Mouse (Mus musculus) left cerebral cortex, postnatal 10 days (tissue): ENCODE results near the gene Sema4b. TPM values are rescaled to one million over a fixed set of nuclear protein-coding genes. Genes with fewer than 3 reads are reported as not detected.
A peak's percentile ranks its signal among the peaks of the same experiment; 100 is the strongest.

Experiments
- DNase-seq, 2 experiments: peaks; one replicate each; pipeline ENCODE4 v3.0.0; 2021 to 2022; ENCODE audit warnings: low spot score in 2 of 2, mixed read lengths in 1 of 2; ENCODE audit errors: extremely low spot score in 1 of 2
- intact Hi-C: fragments of 180-260 bp; cut with DNase I; formaldehyde crosslinking; loops from one replicate; pipeline ENCODE4 v1.15.1; 2025
- total RNA-seq, 2 experiments: library from RNA; stranded (reverse); gene quantifications; 2 replicates each; pipeline ENCODE4 v1.2.3; 2021

Gene Sema4b
- total RNA-seq, 2 experiments from 2014 or later: 23.5 to 23.7 TPM

DNA sequence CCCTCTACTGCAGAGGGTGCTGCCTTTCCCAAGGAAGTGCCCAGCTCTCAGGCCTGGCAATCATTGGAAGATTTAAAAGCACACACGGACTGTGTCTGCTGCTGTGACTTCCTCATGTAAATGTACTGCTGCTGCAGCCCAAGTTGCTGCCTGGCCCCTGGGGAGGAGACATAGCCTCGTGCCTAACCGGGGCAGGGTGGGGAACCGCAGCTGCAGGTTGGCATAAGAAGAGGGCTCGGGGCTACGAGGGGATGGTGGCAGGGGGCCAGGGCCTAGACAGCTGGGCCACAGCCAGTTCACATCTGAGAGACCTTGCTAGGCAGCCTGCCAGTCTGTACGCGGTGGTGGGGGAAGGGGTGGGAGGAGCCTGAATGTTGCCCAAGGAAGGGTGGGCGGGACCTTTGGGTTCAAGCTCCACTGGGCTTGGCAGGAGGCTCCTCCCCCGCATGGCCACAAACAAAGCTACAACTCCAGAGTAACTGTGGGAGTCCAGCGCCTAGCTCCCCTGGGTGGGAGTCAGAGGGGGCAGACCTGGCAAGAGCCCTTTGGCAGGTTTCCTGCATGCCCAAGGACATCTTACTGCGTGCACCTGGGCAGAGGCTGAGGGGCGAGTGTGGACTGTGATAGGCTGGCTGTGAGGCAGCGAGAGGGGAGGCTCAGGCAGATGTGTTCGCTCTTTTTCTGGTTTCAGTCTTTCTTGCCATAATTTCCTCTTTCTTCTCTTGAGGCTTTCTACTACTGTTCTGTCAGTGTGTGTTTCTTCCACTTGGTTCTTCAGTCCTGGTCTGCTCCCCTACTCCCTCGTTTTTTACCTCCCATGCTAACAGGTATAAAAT is 5.8 kb downstream of the Sema4b start:
- DNase-seq: peak; percentile 79 to 87
- intact Hi-C loops: no loop called here

DNA sequence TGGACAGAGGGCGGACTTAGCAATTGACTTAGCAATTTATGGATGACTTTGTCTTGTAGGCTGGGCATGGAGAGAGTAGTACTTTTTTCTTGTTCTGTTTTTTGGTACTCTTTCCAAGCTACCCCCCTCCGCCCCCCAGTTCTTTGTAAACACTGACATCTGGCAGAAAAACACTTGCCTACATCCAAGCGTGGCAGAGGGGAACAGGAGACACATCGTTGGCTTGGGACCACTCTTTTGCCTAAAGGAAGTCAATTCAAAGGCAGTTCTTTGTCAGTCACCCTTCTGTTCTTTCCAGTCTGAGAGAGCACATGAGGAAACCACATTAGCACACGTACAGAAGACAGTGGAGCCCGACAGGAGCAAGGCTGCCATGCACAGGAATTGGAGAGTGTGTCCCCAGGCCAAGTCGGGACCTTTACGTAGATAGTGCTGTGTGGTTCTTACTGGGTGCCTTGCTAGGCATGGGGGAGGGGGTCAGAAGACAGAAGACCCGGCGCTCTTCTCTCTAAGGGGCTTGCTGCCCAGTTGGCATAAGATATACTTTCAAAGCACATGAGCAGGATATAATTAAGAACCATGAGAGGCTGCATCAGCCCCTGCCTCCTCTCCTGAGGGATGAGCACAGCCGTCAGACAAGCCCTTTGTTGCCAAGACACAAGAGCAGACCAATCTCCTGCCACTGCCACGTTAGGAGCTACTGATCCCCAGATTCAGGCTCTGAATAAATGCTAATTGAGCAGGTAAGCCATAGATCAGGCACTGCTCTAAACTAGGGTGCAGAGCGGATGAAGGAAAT is 7.5 kb downstream of the Sema4b start:
- intact Hi-C loops: no loop called here
- no peak for DNase-seq

DNA sequence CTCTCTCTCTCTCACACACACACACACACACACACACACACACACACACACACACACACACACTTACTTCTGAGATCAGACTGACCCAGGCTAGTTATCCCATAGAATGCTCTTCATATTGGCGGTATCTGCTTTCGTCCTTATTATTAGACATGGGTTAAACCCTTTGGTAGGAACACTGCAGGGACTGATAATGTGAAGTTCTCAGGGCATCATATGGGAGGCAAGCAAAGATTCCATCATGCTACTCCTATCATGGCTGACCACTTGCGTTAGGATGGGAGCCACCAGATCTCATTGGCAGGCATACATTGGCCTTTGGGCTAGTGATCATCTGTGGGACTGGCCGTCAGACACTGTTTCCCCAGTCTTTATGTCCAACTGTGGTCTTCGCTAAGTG is 8.5 kb downstream of the Sema4b start:
- DNase-seq: no peak
- intact Hi-C loops: no loop called here

DNA sequence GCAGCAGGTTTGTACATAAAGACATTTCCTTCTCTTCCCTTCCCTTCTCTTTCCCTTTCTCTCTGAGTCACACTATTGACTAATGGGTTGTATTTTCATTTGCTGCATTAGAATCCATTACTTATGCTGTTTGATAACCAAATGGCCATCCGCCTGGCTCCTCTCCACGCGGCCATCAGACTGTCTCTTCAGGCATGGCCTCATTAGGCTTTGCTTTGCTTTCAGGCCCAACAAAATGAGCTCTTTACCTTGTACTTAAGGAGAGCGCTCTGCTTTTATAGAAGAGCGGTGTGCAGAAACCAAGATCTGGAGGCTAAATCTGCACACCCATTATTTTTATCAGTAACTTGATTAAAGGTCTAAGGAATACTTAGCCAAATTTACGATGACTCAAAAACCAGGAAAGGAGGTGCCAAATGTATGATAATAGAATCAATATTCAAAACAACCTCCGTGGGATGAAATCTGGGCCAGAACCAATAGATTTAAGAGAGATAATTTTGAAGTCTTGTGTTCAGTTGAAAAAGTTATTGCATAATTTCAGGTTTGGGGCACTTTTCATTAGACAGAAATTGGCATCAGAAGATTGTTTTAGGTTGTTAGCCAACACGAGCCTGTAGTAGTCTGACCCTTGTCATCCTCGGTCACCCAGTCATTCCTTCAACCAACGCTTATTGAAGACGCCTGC is 9.1 kb downstream of the Sema4b start:
- intact Hi-C loops: no loop called here
- DNase-seq: no peak

DNA sequence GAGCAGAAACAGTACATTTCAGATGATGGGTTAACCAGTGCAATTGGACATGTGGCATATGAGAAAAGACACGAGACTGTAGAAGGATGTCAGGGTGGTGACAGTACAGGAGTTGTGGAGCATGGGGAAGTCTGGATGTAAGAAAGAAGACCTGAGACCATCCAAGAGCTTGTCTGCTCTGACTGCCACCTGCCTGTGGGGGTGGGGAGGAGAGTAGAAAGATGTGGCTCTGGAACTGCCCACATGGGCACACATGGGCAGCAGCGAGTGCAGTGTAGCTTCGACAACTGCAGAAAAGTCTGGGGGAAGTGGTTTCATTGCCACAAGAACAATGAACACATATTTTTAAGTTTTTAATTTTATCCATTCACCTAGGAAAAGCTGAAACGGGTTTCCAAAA is 10.7 kb downstream of the Sema4b start:
- intact Hi-C loops: no loop called here
- DNase-seq: no peak

DNA sequence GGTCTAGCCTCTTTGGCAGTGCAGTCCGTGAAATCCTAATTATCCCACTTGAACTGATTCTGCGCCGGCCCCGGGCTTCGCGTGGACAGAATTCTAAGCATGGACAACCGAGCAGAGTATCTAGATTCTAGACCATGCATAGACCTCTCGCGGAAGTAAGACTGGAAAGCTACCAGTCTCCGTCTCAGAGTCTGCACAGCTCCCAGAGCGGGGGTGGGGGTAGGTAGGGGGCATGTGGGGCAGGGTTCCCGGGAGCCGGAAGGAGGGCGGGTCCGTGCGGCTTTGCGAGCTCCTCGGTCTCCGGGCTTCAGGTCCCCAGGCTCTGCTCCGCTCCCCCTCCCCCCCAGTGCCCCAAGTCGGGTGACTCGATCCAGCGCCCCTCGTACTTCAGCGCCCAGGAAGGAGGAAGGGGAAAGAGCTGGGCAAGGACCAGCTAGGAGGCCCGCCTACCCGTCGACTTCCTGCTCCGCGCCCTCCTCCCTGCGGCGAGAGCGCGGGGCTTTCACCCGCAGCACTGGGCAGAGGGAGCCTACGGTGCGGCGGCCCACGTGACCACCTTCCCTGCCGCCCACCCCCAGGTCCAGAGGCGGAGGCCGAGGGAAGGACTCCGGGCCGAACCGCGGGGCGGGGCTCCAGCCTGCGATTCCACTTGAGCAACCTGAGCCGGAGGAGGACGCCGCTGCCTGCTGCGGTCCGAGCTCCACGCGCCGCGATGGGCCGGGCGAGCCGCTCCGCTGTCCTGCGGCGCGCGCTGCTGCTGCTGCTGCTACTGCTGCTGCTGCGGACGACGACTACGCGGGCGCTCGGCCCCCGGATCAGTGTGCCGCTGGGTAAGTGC is 11.5 kb downstream of the Sema4b start:
- peak; percentile 65 to 89 for DNase-seq
- intact Hi-C loops: no loop called here

DNA sequence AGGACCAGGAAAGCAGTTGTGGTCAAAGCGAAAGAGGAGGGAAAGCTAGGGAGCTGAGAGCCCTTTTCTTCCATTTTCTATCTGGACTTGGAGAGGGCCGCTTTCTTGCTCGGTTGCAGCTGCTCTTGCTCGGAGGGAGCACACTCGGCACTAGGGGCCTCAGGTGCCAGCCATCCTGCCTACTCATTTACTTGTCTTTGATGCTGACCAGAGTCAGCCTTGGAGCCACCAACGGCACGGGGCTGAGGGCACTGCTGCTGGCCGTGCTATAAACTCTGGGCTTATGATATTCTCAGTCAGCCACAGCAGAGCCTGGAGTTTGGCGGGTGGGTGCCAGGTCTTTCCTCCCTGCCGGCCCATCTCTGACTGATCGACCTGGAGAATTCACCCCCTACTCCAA is 12.2 kb downstream of the Sema4b start:
- DNase-seq: no peak
- intact Hi-C loops: no loop called here

DNA sequence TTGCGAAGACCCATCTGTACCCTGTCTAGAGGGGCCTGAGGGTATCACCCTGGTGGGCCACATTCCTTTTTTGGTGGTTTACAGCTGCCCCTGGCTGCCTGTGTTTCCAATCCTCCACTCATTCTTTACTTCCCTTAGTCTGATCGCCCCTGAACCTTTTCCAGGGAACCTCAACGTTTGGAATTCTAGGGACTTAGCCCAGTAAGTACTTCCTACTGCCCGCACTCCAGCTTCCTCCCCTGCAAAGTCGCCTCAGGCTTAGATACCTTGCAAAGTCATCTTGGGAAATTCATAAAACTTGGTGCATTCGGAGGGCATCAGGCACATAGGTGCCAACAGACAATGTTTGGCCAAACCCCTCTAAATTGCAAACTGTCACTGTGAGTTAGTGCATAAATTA is 12.6 kb downstream of the Sema4b start:
- no peak for DNase-seq
- intact Hi-C loops: no loop called here

DNA sequence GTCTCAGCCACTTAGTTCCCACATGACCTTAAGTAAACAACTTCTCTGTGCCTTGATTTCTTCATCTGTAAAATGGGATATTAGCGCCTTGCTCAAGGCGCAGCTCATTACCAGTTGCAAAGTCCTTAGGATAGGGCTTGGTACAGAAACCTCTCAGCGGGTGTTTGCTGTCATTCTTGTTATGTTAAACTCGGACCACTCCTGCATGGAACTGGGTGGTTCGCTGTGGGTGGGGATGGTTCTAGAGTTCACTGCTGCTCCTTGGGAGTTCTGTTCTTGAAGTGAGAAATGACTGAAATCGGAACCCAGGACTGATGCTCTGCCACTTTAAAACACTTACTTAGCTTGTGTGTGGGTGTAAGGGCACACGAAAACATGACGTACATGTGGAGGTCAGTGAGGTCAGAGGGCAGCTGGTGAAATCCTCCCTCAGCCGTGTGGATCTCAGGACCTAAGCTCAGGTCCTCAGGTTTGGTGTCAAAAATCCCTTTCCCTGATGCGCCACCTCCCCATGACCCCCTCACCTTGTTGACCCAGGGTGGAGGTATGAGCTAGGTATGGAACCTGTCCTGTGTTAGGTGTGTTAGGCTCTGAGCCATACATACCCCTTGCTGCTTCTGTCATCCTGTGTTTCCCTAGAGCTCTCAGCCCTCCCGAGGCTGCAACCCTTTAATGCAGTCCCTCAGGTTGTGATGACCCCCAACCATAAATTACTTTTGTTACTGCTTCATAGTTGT is 13.4 kb downstream of the Sema4b start:
- intact Hi-C loops: no loop called here
- no peak for DNase-seq

DNA sequence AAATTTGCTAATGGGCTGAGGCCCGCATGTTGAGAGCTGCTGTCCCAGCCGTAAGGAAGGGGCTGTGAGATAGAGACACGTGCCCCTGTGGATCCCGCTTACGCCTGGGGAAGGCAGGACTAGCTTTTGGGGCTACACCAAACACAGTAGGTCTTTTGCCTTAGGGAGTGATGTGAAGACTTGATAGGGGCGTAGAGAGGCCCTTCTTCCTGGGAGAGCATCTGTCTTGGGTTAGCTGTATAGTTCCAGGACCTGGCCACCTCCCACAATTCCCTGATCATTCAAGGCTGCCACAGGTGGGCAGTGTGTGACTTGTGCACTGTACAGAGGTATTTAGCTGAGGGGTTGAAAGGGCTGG is 13.9 kb downstream of the Sema4b start:
- DNase-seq: no peak
- intact Hi-C loops: no loop called here

DNA sequence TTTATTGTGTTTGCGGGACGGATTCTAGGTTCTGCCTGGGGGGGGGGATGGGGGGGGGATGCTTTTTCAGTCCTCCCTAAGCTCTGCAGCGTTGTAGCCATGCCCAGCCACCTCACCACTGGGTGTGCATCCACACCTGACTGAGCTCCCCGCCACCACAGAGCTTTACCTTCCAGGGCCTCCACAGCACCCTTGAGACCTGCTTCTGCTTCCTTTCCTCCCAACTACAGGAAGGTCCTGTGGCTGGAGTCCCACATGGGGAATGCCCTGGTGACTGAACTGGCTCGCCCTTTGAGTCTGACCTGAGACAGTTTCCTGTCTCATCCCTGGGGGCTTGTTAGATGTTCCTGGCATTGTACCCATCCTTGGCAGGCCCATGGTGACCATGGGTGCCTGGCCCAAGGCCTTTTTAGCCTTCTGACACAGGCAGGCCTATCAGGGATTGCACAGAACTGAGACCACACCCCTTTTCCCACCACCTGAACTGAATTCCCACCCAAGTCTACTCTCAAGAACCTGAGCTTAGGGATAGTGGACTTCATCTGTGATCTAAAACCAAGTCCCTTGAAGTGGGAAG is 14.4 kb downstream of the Sema4b start:
- DNase-seq: no peak
- intact Hi-C loops: no loop called here

DNA sequence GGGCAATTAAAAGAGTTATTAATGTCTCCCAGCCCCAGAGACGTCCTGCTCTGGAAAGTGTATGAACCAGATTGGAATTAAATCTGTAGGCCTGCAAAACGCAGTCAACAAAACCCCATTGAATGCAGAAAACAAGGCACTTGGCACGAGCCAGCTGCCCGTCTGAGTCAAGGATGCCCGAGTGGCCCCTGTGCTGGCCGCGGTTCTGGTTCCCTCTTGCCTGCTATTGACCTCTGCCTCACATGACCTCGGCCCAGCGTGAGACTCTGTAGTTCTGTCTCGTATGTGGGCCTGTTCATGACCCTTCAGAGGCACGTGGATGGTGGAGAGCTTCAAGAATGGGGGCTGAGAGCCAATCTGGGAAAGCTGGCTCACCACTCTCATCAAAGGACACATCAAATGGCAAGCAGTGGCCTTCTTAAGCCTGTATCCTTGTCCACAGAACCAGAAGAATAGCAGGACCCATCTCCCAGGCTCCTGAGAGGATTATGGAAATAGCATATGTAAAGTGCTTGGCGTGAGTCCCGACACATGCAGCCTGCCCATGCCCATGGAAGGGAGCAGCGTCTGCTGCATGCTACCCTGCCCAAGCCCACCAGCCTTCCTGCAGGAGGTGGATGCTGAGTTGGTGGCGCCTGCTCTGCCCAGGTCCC is 15.4 kb downstream of the Sema4b start:
- peak; percentile 41 to 44 for DNase-seq
- intact Hi-C loops: no loop called here

DNA sequence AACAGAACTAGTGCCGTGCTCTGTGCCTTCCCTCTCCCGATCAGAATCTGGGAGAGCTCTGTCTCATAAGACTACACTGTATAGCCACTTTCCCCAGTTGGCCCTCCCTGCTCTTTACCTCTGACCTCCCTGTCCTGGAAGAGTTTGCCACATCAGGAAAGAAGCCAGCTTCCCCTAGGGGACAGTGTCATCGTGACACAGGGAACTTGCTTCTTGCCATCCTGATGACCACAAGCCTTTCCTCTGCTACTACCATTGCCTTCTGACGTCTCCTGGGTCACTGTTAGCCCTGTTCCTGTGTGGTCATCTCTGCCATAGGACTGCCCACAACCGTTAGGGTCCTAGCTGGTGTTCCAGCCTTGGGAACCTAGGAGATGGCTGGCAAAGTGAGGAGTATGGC is 16.3 kb downstream of the Sema4b start:
- no peak for DNase-seq
- intact Hi-C loops: no loop called here

DNA sequence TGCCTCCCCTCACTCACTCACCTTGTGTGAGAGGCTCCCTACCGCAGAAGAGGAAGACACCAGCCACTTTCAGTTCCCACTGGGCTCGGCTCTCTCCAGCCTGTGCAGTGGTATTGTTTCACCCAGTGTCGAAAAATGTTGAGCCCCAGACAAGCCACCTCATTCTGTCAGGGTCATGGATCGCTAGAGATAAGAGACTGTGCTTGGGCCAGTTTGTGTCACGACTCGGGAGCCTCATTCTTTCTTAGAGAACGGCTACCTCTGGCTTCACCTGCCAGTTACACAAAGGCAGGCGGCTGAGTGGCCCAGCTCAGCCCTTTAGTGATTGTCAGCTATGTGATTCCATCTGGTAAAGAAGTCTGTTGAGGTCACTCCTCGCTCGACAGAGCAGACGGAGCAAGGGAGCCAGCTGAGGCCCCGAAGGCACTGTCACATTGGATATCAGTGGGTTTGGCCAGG is 17.0 kb downstream of the Sema4b start:
- intact Hi-C loops: no loop called here

DNA sequence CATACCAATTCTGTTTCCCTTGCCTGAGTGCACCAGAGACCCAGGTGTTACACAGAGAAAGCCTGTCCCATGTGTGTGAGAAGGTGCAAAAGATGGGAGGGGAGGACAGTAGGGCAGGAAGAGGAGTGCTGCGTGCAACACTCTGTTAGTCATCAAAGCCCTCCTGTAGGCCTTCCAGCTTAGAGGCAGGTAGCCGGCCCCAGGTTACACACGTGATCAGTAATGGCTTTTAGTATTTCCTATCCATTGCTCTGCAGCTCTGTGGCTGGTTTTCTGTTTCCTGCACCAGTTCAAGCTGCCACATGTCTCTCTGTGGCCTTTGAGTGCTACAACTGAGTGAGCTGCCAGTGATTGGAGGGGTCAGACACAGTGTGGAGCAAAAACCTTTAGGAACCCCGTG is 17.7 kb downstream of the Sema4b start:
- intact Hi-C loops: no loop called here
- no peak for DNase-seq

More for the DNA sequence above, 17.0 kb downstream of the Sema4b start:
- no peak for DNase-seq

DNA sequence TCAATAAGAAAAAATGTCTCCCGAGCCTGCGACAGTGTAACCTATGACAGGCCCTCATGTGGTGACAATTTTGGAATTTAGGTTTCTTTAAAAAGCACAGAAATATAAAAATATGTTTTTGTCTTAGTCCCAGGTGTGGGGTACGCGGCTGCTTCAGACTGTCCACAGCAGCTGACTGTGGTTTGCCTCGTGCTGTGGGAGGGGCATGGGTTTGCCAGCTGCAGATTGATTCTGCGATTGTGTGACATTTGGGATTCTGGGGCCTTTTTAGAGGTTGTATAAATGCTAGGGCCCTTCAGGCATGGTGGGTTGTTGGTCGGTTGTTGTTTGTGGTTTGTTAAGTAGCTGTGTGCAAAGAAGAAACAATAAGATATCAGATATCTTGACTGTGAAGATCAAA is 18.3 kb downstream of the Sema4b start:
- intact Hi-C loops: no loop called here
- no peak for DNase-seq
